Mouse (Mus musculus): ENCODE data around the gene Zc3h18.

DNA sequence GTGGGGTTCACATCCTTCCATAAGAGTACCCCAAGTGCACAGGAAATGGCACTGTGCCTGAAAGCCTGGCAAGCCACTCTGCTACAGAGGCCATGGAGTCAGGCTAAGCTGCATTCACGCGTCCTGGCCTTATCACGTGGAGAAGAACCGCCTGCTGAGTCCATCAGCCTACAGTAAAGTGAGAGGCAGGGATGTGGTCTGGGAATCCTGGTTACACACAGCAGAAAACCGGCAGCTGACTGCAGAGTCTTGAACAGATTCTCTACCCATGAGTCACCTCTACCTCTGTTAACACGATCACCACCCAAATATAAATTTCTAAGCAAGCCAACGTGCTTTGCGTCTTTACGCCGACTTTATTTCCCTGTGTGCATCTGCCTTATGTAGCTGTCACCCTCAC is 7.9 kb upstream of the Zc3h18 start:
- TF ChIP-seq CTCF (IDR thresholded peaks at IDR 0.05; ENCODE audit: borderline replicate concordance, control insufficient read depth, extremely low read depth, insufficient read depth, low read length, poor library complexity): no peak
- TF ChIP-seq POLR2A (IDR thresholded peaks at IDR 0.05; ENCODE audit: control insufficient read depth, extremely low read depth, insufficient read depth, low read length, poor library complexity): no peak

Measured in thymus, adult 2 months (tissue).